Mouse (Mus musculus): ENCODE results near the gene Traf5.

GRCm38 (mm10) chr1:192101359-192101758, 9.0 kb upstream of the Traf5 start:
- TF ChIP-seq CTCF (conservative IDR thresholded peaks at IDR 0.05; ENCODE audit: low read length) (no peak), POU5F1 (IDR thresholded peaks at IDR 0.05; ENCODE audit: borderline replicate concordance, low read length) (no peak)
